Mouse (Mus musculus) hindbrain, embryonic 16.5 days (tissue): Measurements from ENCODE around the gene Grap2. TPM values are rescaled to one million over a fixed set of nuclear protein-coding genes. Genes with fewer than 3 reads are reported as not detected.
A peak's percentile ranks its signal among the peaks of the same experiment; 100 is the strongest.

Source experiments
- ATAC-seq: fragments of 200-750 bp; cut with Nextera tagmentation; 2 replicates; pipeline ENCODE4 v1.8.0; 2017; ENCODE audit warnings: moderate TSS enrichment, moderate library complexity
- H3K27ac ChIP-seq: fragments of 300-500 bp; sonication (generic); 2 replicates; pipeline ENCODE4 v1.5.1; 2014; ENCODE audit warnings: low read depth, mild to moderate bottlenecking, control low read depth, low read length, moderate library complexity
- H3K27me3 ChIP-seq: fragments of 300-500 bp; sonication (generic); replicated peaks from 2 replicates; pipeline ENCODE4 v1.6.1; 2014; ENCODE audit warnings: low read length; ENCODE audit not compliant: control insufficient read depth, insufficient read depth
- H3K36me3 ChIP-seq: fragments of 300-500 bp; sonication (generic); 2 replicates; pipeline ENCODE4 v1.6.1; 2014; ENCODE audit warnings: mild to moderate bottlenecking, low read length, moderate library complexity, mixed read lengths; ENCODE audit not compliant: control insufficient read depth, insufficient read depth
- H3K4me1 ChIP-seq: fragments of 300-500 bp; sonication (generic); 2 replicates; pipeline ENCODE4 v1.6.1; 2014; ENCODE audit warnings: low read depth, low read length; ENCODE audit not compliant: control insufficient read depth, insufficient read depth
- H3K4me2 ChIP-seq: fragments of 300-500 bp; sonication (generic); 2 replicates; pipeline ENCODE4 v1.6.1; 2014; ENCODE audit warnings: mild to moderate bottlenecking, low read length, control low read depth, moderate library complexity
- H3K4me3 ChIP-seq: fragments of 300-500 bp; sonication (generic); 2 replicates; pipeline ENCODE4 v1.5.1; 2014; ENCODE audit warnings: mild to moderate bottlenecking, low read length, control low read depth, moderate library complexity
- H3K9ac ChIP-seq: fragments of 300-500 bp; sonication (generic); 2 replicates; pipeline ENCODE4 v1.6.1; 2014; ENCODE audit warnings: low read depth, mild to moderate bottlenecking, control low read depth, low read length, moderate library complexity
- H3K9me3 ChIP-seq: fragments of 300-500 bp; sonication (generic); 2 replicates; pipeline ENCODE4 v1.6.1; 2014; ENCODE audit warnings: mild to moderate bottlenecking, low read length, moderate library complexity; ENCODE audit not compliant: control insufficient read depth
- whole genome bisulfite sequencing: fragments of 180-500 bp; shearing (Covaris S2); extraction: QIAGEN DNeasy Blood & Tissue Kit; methylation state at CpG from one replicate; pipeline ENCODE4 v1.1.7; 2014; 5-methylcytosine and 5-hydroxymethylcytosine counted together
- polyA plus RNA-seq: library from polyadenylated mRNA; unstranded; fragments of >200 nt; fragmentation: Nextera tagmentation; extraction: Ambion mirVana; gene quantifications from 2 replicates; pipeline ENCODE4 v1.2.1, GENCODE M21; 2015

The Grap2 gene
- polyA plus RNA-seq, 1 experiment from 2014 or later, result 0.31 TPM

- no peaks in the 10 kb centered on the region for H3K27me3 ChIP-seq
- WGBS, result 57% methylated on average over 4 of the region's 4 CpGs
- H3K36me3 ChIP-seq, result no peaks in the 10 kb centered on the region
- no peak overlapping the region for H3K27ac ChIP-seq
- H3K9ac ChIP-seq, result no peak overlapping the region
- H3K4me2 ChIP-seq, result no peak overlapping the region
- ATAC-seq, result no peak
- H3K4me3 ChIP-seq, result no peak overlapping the region
- peaks cover 29% of the 10 kb centered on the region for H3K4me1 ChIP-seq
- H3K9me3 ChIP-seq, result no peaks in the 10 kb centered on the region
These were observed 109.1 kb downstream of the Grap2 start for GRCm38 (mm10) chr15:80681466-80681881.

GRCm38 (mm10) chr15:80682343-80682742, 109.9 kb downstream of the Grap2 start:
- no peak for ATAC-seq
- no peak overlapping the region for H3K4me2 ChIP-seq
- H3K27ac ChIP-seq, result no peak overlapping the region
- no peaks in the 10 kb centered on the region for H3K27me3 ChIP-seq
- H3K4me1 ChIP-seq, result peaks cover 29% of the 10 kb centered on the region
- no peaks in the 10 kb centered on the region for H3K36me3 ChIP-seq
- no peak overlapping the region for H3K9ac ChIP-seq
- H3K4me3 ChIP-seq, result no peak overlapping the region
- 79% methylated on average over 8 of the region's 8 CpGs for WGBS
- no peaks in the 10 kb centered on the region for H3K9me3 ChIP-seq

GRCm38 (mm10) chr15:80683151-80683550, 110.8 kb downstream of the Grap2 start:
- H3K9me3 ChIP-seq, result no peaks in the 10 kb centered on the region
- H3K27me3 ChIP-seq, result no peaks in the 10 kb centered on the region
- H3K4me2 ChIP-seq, result no peak overlapping the region
- no peak overlapping the region for H3K9ac ChIP-seq
- no peaks in the 10 kb centered on the region for H3K36me3 ChIP-seq
- 95% methylated on average over 6 of the region's 6 CpGs for WGBS
- no peak overlapping the region for H3K4me3 ChIP-seq
- H3K27ac ChIP-seq, result no peak overlapping the region
- no peak for ATAC-seq
- H3K4me1 ChIP-seq, result peaks cover 29% of the 10 kb centered on the region

GRCm38 (mm10) chr15:80683990-80684389, 111.6 kb downstream of the Grap2 start:
- no peak overlapping the region for H3K9ac ChIP-seq
- no peak overlapping the region for H3K4me3 ChIP-seq
- H3K4me1 ChIP-seq, result peaks cover 29% of the 10 kb centered on the region
- H3K4me2 ChIP-seq, result no peak overlapping the region
- no peaks in the 10 kb centered on the region for H3K9me3 ChIP-seq
- 0 out of 2 replicates have a peak overlapping the region, but pooled peaks have one; percentile 1 for H3K27ac ChIP-seq
- no peaks in the 10 kb centered on the region for H3K36me3 ChIP-seq
- peak; percentile 35; the same call in 1 of the 2 replicates for ATAC-seq
- WGBS, result 44% methylated on average over 3 of the region's 3 CpGs
- no peaks in the 10 kb centered on the region for H3K27me3 ChIP-seq

- no peak overlapping the region for H3K4me3 ChIP-seq
- no peaks in the 10 kb centered on the region for H3K36me3 ChIP-seq
- H3K4me2 ChIP-seq, result no peak overlapping the region; the same call in 1 of the 2 replicates
- H3K4me1 ChIP-seq, result peaks cover 22% of the 10 kb centered on the region
- ATAC-seq, result no peak; the same call in none of the 2 replicates
- H3K9me3 ChIP-seq, result no peaks in the 10 kb centered on the region
- WGBS, result 20% methylated on average over 8 of the region's 8 CpGs
- H3K9ac ChIP-seq, result 0 out of 2 replicates have a peak overlapping the region, but pooled peaks have one; percentile 8
- H3K27ac ChIP-seq, result peak overlapping the region; percentile 31
- no peaks in the 10 kb centered on the region for H3K27me3 ChIP-seq
These were observed 112.6 kb downstream of the Grap2 start for GRCm38 (mm10) chr15:80684786-80685602.

GRCm38 (mm10) chr15:80685603-80685895, 113.2 kb downstream of the Grap2 start:
- H3K27me3 ChIP-seq, result no peaks in the 10 kb centered on the region
- no peaks in the 10 kb centered on the region for H3K36me3 ChIP-seq
- H3K9ac ChIP-seq, result 0 out of 2 replicates have a peak overlapping the region, but pooled peaks have one; percentile 8
- no peak overlapping the region for H3K4me3 ChIP-seq
- H3K27ac ChIP-seq, result peak overlapping the region; percentile 31
- no peaks in the 10 kb centered on the region for H3K9me3 ChIP-seq
- ATAC-seq, result peak; percentile 72
- peaks cover 17% of the 10 kb centered on the region for H3K4me1 ChIP-seq
- WGBS, result 27% methylated on average over 7 of the region's 7 CpGs
- H3K4me2 ChIP-seq, result peak overlapping the region; percentile 12; the same call in 1 of the 2 replicates

- 80% methylated on average over 7 of the region's 7 CpGs for WGBS
- no peaks in the 10 kb centered on the region for H3K9me3 ChIP-seq
- no peak overlapping the region for H3K4me3 ChIP-seq
- peaks cover 19% of the 10 kb centered on the region for H3K4me1 ChIP-seq
- H3K36me3 ChIP-seq, result no peaks in the 10 kb centered on the region
- H3K27ac ChIP-seq, result no peak overlapping the region
- no peak overlapping the region for H3K4me2 ChIP-seq
- ATAC-seq, result no peak
- H3K9ac ChIP-seq, result no peak overlapping the region
- no peaks in the 10 kb centered on the region for H3K27me3 ChIP-seq
These were observed 116.1 kb downstream of the Grap2 start for GRCm38 (mm10) chr15:80688536-80688935.

GRCm38 (mm10) chr15:80693492-80693891, 121.1 kb downstream of the Grap2 start:
- Histone ChIP-seq H3K4me2 (no peak overlapping the region), H3K4me3 (no peak overlapping the region), H3K9me3 (no peaks in the 10 kb centered on the region), H3K9ac (0 out of 2 replicates have a peak overlapping the region, but pooled peaks have one; percentile 10), H3K27me3 (no peaks in the 10 kb centered on the region), H3K36me3 (no peaks in the 10 kb centered on the region), H3K4me1 (peaks cover 15% of the 10 kb centered on the region), H3K27ac (no peak overlapping the region)
- no peak; the same call in 1 of the 2 replicates for ATAC-seq
- WGBS, result 23% methylated on average over 3 of the region's 3 CpGs

GRCm38 (mm10) chr15:80694125-80694910, 121.9 kb downstream of the Grap2 start:
- Histone ChIP-seq H3K27ac (peak overlapping the region; percentile 21; the same call in 1 of the 2 replicates), H3K4me3 (0 out of 2 replicates have a peak overlapping the region, but pooled peaks have one; percentile 5), H3K9me3 (no peaks in the 10 kb centered on the region), H3K27me3 (no peaks in the 10 kb centered on the region), H3K4me2 (peak overlapping the region; percentile 50), H3K9ac (peak overlapping the region; percentile 51), H3K4me1 (peaks cover 15% of the 10 kb centered on the region), H3K36me3 (no peaks in the 10 kb centered on the region)
- WGBS, result 20% methylated on average over 11 of the region's 11 CpGs
- peak; percentile 73 for ATAC-seq
